Mouse (Mus musculus) stomach, embryonic 14.5 days (tissue): ENCODE data around the gene Plekha5. TPM values are rescaled to one million over a fixed set of nuclear protein-coding genes. Genes with fewer than 3 reads are reported as not detected.

Experiments
- ATAC-seq: fragments of 200-750 bp; cut with Nextera tagmentation; 2 replicates; pipeline ENCODE4 v1.8.0; 2017; ENCODE audit warnings: low read depth, moderate TSS enrichment; ENCODE audit not compliant: insufficient number of reproducible peaks, insufficient read depth, low FRiP score
- H3K27ac ChIP-seq: fragments of 300-500 bp; sonication (generic); 2 replicates; pipeline ENCODE4 v1.5.1; 2014; ENCODE audit warnings: mild to moderate bottlenecking, low read length, moderate library complexity, mixed read lengths
- H3K27me3 ChIP-seq: fragments of 300-500 bp; sonication (generic); 2 replicates; pipeline ENCODE4 v1.6.1; 2014; ENCODE audit warnings: low read length, control low read depth, mixed read lengths; ENCODE audit not compliant: control insufficient read depth, insufficient read depth
- H3K36me3 ChIP-seq: fragments of 300-500 bp; sonication (generic); 2 replicates; pipeline ENCODE4 v1.6.1; 2014; ENCODE audit warnings: mild to moderate bottlenecking, control low read depth, low read length, moderate library complexity, mixed read lengths; ENCODE audit not compliant: control insufficient read depth, insufficient read depth
- H3K4me1 ChIP-seq: fragments of 300-500 bp; sonication (generic); 2 replicates; pipeline ENCODE4 v1.6.1; 2014; ENCODE audit warnings: low read length, control low read depth, mixed read lengths; ENCODE audit not compliant: control insufficient read depth, insufficient read depth
- H3K4me2 ChIP-seq: fragments of 300-500 bp; sonication (generic); replicated peaks from 2 replicates; pipeline ENCODE4 v1.6.1; 2014; ENCODE audit warnings: low read depth, low read length, control low read depth
- H3K4me3 ChIP-seq: fragments of 300-500 bp; sonication (generic); 2 replicates; pipeline ENCODE4 v1.5.1; 2014; ENCODE audit warnings: low read depth, low read length, control low read depth
- H3K9ac ChIP-seq: fragments of 300-500 bp; sonication (generic); replicated peaks from 2 replicates; pipeline ENCODE4 v1.6.1; 2014; ENCODE audit warnings: low read depth, mild to moderate bottlenecking, control low read depth, low read length, moderate library complexity, mixed read lengths
- H3K9me3 ChIP-seq: fragments of 300-500 bp; sonication (generic); 2 replicates; pipeline ENCODE4 v1.6.1; 2016; ENCODE audit warnings: low read depth, low read length, control low read depth; ENCODE audit not compliant: control insufficient read depth
- WGBS: fragments of 180-500 bp; shearing (Covaris S2); extraction: QIAGEN DNeasy Blood & Tissue Kit; methylation state at CpG from one replicate; pipeline ENCODE4 v1.1.7; 2014; 5-methylcytosine and 5-hydroxymethylcytosine counted together
- polyA plus RNA-seq: library from polyadenylated mRNA; unstranded; fragments of >200 nt; fragmentation: Nextera tagmentation; extraction: Ambion mirVana; gene quantifications from 2 replicates; pipeline ENCODE4 v1.2.1, GENCODE M21; 2014

The Plekha5 gene
- polyA plus RNA-seq, 1 experiment from 2014 or later = 67.3 TPM

- no peaks in the 10 kb centered on the region for H3K27me3 ChIP-seq
- no peaks in the 10 kb centered on the region for H3K9me3 ChIP-seq
- no peak overlapping the region for H3K9ac ChIP-seq
- no peak overlapping the region for H3K4me3 ChIP-seq
- no peak for ATAC-seq
- 62% methylated on average over 2 of the region's 2 CpGs for WGBS
- no peak overlapping the region for H3K27ac ChIP-seq
- no peaks in the 10 kb centered on the region for H3K36me3 ChIP-seq
- H3K4me2 ChIP-seq = no peak overlapping the region
- H3K4me1 ChIP-seq = peaks cover 16% of the 10 kb centered on the region
These were observed 53.1 kb downstream of the Plekha5 start for GRCm38 (mm10) chr6:140476981-140477380.

DNA sequence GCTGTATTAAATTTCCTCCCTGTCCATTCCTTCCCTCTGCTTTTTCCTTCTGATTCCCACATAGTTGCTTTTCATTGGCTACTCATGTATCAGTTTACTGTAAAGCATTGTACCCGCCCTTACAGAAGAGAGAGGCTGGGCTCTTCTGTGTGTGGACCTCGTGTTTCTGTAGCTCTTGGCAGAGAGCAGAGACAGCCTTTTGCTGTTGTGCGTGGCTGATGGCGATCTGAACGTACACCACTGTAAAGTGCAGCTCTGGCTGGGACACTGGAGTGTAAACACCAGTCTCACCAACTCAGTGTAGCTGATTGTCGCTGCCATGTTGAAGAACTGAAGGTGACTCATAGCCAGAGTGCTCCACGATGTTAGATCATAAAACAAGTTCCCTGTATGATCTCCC is 54.2 kb downstream of the Plekha5 start:
- H3K4me2 ChIP-seq = no peak overlapping the region
- WGBS = 28% methylated on average over 7 of the region's 7 CpGs
- H3K9ac ChIP-seq = no peak overlapping the region
- no peaks in the 10 kb centered on the region for H3K36me3 ChIP-seq
- peaks cover 17% of the 10 kb centered on the region for H3K4me1 ChIP-seq
- no peak overlapping the region for H3K4me3 ChIP-seq
- H3K9me3 ChIP-seq = no peaks in the 10 kb centered on the region
- H3K27ac ChIP-seq = peak overlapping the region; percentile 33; the same call in 1 of the 2 replicates
- peak; percentile 68 for ATAC-seq
- H3K27me3 ChIP-seq = no peaks in the 10 kb centered on the region

GRCm38 (mm10) chr6:140478943-140479342 is 55.1 kb downstream of the Plekha5 start:
- Histone ChIP-seq H3K36me3 (no peaks in the 10 kb centered on the region), H3K27me3 (no peaks in the 10 kb centered on the region), H3K4me3 (no peak overlapping the region), H3K4me2 (no peak overlapping the region), H3K4me1 (peaks cover 24% of the 10 kb centered on the region), H3K9ac (no peak overlapping the region), H3K9me3 (no peaks in the 10 kb centered on the region), H3K27ac (no peak overlapping the region)
- ATAC-seq = no peak
- WGBS = 91% methylated on average over 5 of the region's 5 CpGs

DNA sequence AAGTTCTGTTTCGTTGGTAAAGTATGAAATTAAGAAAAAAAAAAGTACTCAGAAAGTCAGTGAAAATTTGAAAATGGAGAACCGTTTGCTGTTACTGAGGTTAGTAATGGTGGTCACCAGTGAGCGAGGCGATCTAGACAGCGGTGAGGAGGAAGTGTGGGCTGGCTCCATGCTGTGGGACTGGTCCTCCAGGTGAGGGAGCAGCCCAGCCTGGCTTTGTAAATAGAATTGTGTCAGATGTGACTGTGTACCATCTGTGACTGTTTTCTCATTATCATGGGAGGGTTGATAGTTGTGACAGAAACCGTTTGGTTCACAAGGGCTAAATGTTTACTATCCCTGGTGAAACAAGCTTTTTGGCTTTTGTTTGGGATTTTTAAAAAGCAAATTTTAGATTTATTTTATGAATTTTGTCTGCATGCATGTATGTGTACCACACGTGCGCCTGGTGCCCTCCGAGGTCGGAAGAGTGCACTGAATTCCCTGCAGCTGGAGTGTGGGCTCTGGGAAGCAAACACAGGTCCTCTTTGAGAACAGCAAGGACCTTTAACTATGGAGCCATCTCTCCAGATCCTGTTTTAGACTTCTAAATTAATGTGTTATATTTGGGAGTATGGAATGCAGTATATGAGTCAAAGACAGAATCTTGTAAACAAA is 56.7 kb downstream of the Plekha5 start:
- Histone ChIP-seq H3K36me3 (no peaks in the 10 kb centered on the region), H3K27me3 (no peaks in the 10 kb centered on the region), H3K9me3 (no peaks in the 10 kb centered on the region), H3K4me3 (no peak overlapping the region), H3K9ac (no peak overlapping the region), H3K4me2 (no peak overlapping the region), H3K4me1 (peaks cover 29% of the 10 kb centered on the region), H3K27ac (no peak overlapping the region)
- no peak for ATAC-seq
- 77% methylated on average over 10 of the region's 10 CpGs for WGBS

DNA sequence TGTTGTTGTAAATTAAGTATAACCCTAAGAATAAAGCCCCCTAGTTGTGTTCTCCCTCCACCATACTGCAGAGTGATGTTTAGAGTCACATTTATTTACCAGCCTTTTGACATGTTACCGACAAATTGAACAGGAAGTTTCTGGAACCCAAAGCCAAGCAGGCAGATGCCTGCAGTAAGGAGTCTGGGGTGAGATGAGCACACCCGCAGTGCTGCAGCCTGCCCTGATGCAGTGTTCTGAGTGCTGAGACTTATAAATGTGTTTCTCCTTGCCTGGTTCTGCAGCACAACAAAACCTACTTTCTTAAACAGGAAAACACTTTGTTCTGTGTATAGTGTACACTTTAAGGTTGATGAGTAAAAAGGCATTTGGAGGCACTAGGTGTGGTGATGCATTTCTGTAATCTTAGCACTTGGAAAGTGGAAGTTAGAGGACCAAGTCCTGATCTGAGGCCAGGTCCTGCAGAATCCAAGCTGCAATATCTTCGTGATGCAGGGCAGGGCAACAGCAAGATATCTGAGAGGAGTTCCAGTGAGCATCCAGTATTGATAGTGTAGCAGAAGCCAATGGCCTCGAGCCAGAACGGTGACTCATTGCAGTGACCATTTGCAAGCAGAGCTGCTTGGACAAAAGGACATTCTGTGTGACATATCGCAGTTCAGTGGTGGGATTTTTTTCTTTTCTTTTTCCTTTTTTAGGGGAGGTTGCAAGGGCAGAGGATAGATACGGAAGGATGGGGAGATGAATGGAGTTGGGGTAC is 58.0 kb downstream of the Plekha5 start:
- Histone ChIP-seq H3K36me3 (no peaks in the 10 kb centered on the region), H3K9me3 (no peaks in the 10 kb centered on the region), H3K9ac (no peak overlapping the region), H3K4me2 (no peak overlapping the region), H3K27me3 (no peaks in the 10 kb centered on the region), H3K4me1 (peaks cover 32% of the 10 kb centered on the region), H3K27ac (0 out of 2 replicates have a peak overlapping the region, but pooled peaks have one; percentile 33), H3K4me3 (no peak overlapping the region)
- 62% methylated on average over 7 of the region's 7 CpGs for WGBS
- ATAC-seq = no peak

DNA sequence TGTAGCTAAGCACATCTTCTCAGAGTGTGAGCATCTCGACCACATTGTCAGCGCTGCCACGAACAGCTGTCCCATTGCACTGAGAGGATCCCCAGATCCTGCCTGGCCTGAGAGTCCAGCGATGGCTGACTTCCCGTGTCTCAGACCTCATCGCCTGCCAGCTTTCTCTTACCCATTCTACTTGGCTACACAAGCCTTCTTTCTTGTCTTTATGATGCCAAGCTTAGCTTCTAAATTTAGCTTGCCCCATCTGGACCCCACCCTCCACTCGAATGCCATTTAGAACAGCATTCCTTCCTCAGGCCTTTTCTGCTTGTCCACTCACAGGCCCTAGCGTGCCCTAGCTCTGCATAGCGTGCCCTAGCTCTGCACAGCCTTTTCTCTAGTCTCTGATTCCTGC is 60.3 kb downstream of the Plekha5 start:
- H3K9ac ChIP-seq = no peak overlapping the region
- H3K9me3 ChIP-seq = no peaks in the 10 kb centered on the region
- 75% methylated on average over 9 of the region's 9 CpGs for WGBS
- ATAC-seq = no peak
- H3K27ac ChIP-seq = peak overlapping the region; percentile 7; the same call in 1 of the 2 replicates
- no peaks in the 10 kb centered on the region for H3K36me3 ChIP-seq
- no peaks in the 10 kb centered on the region for H3K27me3 ChIP-seq
- H3K4me2 ChIP-seq = no peak overlapping the region
- H3K4me1 ChIP-seq = peaks cover 21% of the 10 kb centered on the region; the same call in 1 of the 2 replicates
- no peak overlapping the region for H3K4me3 ChIP-seq

GRCm38 (mm10) chr6:140485636-140486035 is 61.8 kb downstream of the Plekha5 start:
- Histone ChIP-seq H3K9me3 (no peaks in the 10 kb centered on the region), H3K4me2 (no peak overlapping the region), H3K27ac (no peak overlapping the region), H3K4me1 (peaks cover 30% of the 10 kb centered on the region), H3K36me3 (no peaks in the 10 kb centered on the region), H3K27me3 (no peaks in the 10 kb centered on the region), H3K9ac (no peak overlapping the region), H3K4me3 (no peak overlapping the region)
- WGBS = 71% methylated on average over 6 of the region's 6 CpGs
- no peak for ATAC-seq

- Histone ChIP-seq H3K9me3 (no peaks in the 10 kb centered on the region), H3K4me2 (no peak overlapping the region), H3K4me3 (no peak overlapping the region), H3K9ac (no peak overlapping the region), H3K27me3 (no peaks in the 10 kb centered on the region), H3K4me1 (peaks cover 31% of the 10 kb centered on the region), H3K27ac (no peak overlapping the region), H3K36me3 (no peaks in the 10 kb centered on the region)
- ATAC-seq = no peak; the same call in 1 of the 2 replicates
- WGBS = 72% methylated on average over 5 of the region's 5 CpGs
These were observed 62.8 kb downstream of the Plekha5 start for GRCm38 (mm10) chr6:140486685-140487084.
